Mouse (Mus musculus): ENCODE results near the gene Hcn3. TPM values are rescaled to one million over a fixed set of nuclear protein-coding genes. Genes with fewer than 3 reads are reported as not detected.

The Hcn3 gene
- total RNA-seq, 4 experiments from 2014 or later = 6.8 to 22.2 (median 10.1) TPM

- no peak for DNase-seq
These were observed 14.4 kb downstream of the Hcn3 start for GRCm38 (mm10) chr3:89145566-89145965.

- DNase-seq = no peak
These were observed 15.2 kb downstream of the Hcn3 start for GRCm38 (mm10) chr3:89144821-89145220.

- no peak for DNase-seq
These were observed 23.6 kb downstream of the Hcn3 start for GRCm38 (mm10) chr3:89136365-89136764.

- no peak for DNase-seq
These were observed 24.0 kb downstream of the Hcn3 start, which contains the start of gene Pklr for GRCm38 (mm10) chr3:89135958-89136357. Gene Pklr, plus strand, starts transcription at chr3:89136142.

GRCm38 (mm10) chr3:89133752-89134151 is 26.2 kb downstream of the Hcn3 start:
- no peak for DNase-seq

GRCm38 (mm10) chr3:89133063-89133450 is 26.9 kb downstream of the Hcn3 start:
- no peak for DNase-seq

- peak; percentile 63 for DNase-seq
These were observed 27.5 kb downstream of the Hcn3 start for GRCm38 (mm10) chr3:89132285-89133062.

- no peak for DNase-seq
These were observed 28.2 kb downstream of the Hcn3 start for GRCm38 (mm10) chr3:89131816-89132215.

GRCm38 (mm10) chr3:89129908-89130307 is 30.1 kb downstream of the Hcn3 start:
- DNase-seq = no peak

GRCm38 (mm10) chr3:89125981-89126380 is 34.0 kb downstream of the Hcn3 start:
- peak; percentile 42 for DNase-seq

- DNase-seq = no peak
These were observed 35.8 kb downstream of the Hcn3 start for GRCm38 (mm10) chr3:89124241-89124640.

GRCm38 (mm10) chr3:89123313-89123712 is 36.7 kb downstream of the Hcn3 start:
- DNase-seq = peak; percentile 74

- no peak for DNase-seq
These were observed 44.5 kb downstream of the Hcn3 start for GRCm38 (mm10) chr3:89115522-89115921.

GRCm38 (mm10) chr3:89113058-89113457 is 46.9 kb downstream of the Hcn3 start:
- no peak for DNase-seq

GRCm38 (mm10) chr3:89108146-89108545 is 51.9 kb downstream of the Hcn3 start:
- DNase-seq = no peak

- DNase-seq = no peak
These were observed 52.5 kb downstream of the Hcn3 start for GRCm38 (mm10) chr3:89107545-89107944.

- DNase-seq = no peak
These were observed 53.1 kb downstream of the Hcn3 start for GRCm38 (mm10) chr3:89106881-89107280.

GRCm38 (mm10) chr3:89103291-89103595 is 56.8 kb downstream of the Hcn3 start:
- DNase-seq = no peak

- no peak for DNase-seq
These were observed 57.3 kb downstream of the Hcn3 start for GRCm38 (mm10) chr3:89102495-89103290.

GRCm38 (mm10) chr3:89101812-89102494 is 58.0 kb downstream of the Hcn3 start, which contains the start of gene Fdps:
Gene Fdps, minus strand, starts transcription at chr3:89101959.
- DNase-seq = peak; percentile 98

GRCm38 (mm10) chr3:89101459-89101811 is 58.6 kb downstream of the Hcn3 start:
- no peak for DNase-seq

GRCm38 (mm10) chr3:89100811-89101210 is 59.2 kb downstream of the Hcn3 start, which contains the start of gene Gm43738:
Gene Gm43738, minus strand, starts transcription at chr3:89101099.
- DNase-seq = no peak
